Mouse (Mus musculus) spleen, adult 2 months (tissue): Measurements from ENCODE around the gene Tap1. TPM values are rescaled to one million over a fixed set of nuclear protein-coding genes. Genes with fewer than 3 reads are reported as not detected.

Source experiments
- DNase-seq, 2 experiments: peaks; one replicate each; pipeline versions ENCODE4 v3.0.0 to v3.0.0-alpha.2; 2012 to 2021; ENCODE audit warnings: low spot score in 2 of 2, low read depth in 1 of 2
- H3K27ac ChIP-seq: fragments of 200-500 bp; 2 replicates; pipeline ENCODE4 v1.5.1; 2012; ENCODE audit warnings: low read length, inconsistent platforms; ENCODE audit not compliant: insufficient read depth
- H3K27me3 ChIP-seq: fragments of 200-500 bp; 2 replicates; pipeline ENCODE4 v1.6.1; 2012; ENCODE audit warnings: mild to moderate bottlenecking, moderate library complexity, low read length, inconsistent platforms; ENCODE audit not compliant: control insufficient read depth, insufficient read depth
- H3K36me3 ChIP-seq: fragments of 200-500 bp; 2 replicates; pipeline ENCODE4 v1.6.1; 2012; ENCODE audit warnings: mild to moderate bottlenecking, low read length, inconsistent platforms; ENCODE audit not compliant: control insufficient read depth, insufficient read depth
- H3K4me1 ChIP-seq: fragments of 200-500 bp; 2 replicates; pipeline ENCODE4 v1.6.1; 2011; ENCODE audit warnings: inconsistent platforms; ENCODE audit not compliant: control insufficient read depth, insufficient read depth, insufficient read length
- H3K4me3 ChIP-seq: fragments of 200-500 bp; 2 replicates; pipeline ENCODE4 v1.5.1; 2011; ENCODE audit warnings: mild to moderate bottlenecking, inconsistent platforms; ENCODE audit not compliant: insufficient read depth, insufficient read length; ENCODE audit errors: extremely low read depth
- CTCF ChIP-seq: fragments of 200-500 bp; IDR thresholded peaks from 2 replicates; pipeline ENCODE4 v1.5.1; 2011; ENCODE audit warnings: mild to moderate bottlenecking, inconsistent platforms; ENCODE audit not compliant: insufficient read depth, insufficient read length, insufficient replicate concordance; ENCODE audit errors: extremely low read depth
- POLR2A ChIP-seq: fragments of 200-500 bp; IDR thresholded peaks from 2 replicates; pipeline ENCODE4 v1.6.1; 2011; ENCODE audit warnings: low read depth, low read length, inconsistent platforms
- WGBS: fragments of 180-500 bp; shearing (Covaris S2); methylation state at CpG from one replicate; pipeline ENCODE4 v1.1.7; 2018; 5-methylcytosine and 5-hydroxymethylcytosine counted together
- polyA plus RNA-seq: library from polyadenylated mRNA; depleted of rRNA; stranded (reverse); fragments of >200 nt; gene quantifications from 2 replicates; pipeline ENCODE4 v1.2.3, GENCODE M21; 2012

Gene Tap1
- polyA plus RNA-seq, 1 experiment, result 144 TPM

DNA sequence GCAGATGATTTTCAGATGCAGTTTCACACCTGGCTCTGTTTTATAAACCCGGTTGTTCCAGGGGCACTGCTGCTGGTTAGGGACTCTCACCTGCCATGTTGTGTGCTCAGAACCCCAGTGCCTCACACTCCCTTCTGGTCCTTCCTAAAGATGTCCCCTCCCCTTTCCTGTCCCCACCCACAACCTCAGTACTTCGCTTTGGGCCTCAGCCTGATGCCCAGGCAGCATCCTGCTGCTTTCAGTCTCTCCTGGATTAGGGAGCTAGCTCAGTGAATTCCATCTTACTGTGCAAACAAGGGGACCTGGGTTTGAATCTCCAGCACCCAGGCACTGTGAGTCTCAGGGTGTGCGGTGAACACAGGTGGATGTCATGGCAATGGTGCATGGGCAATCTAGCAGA lies 20.1 kb downstream of the Tap1 start:
- Histone ChIP-seq H3K27me3 (no peaks in the 10 kb centered on the region), H3K27ac (no peak overlapping the region), H3K4me3 (no peak overlapping the region), H3K36me3 (peaks cover 15% of the 10 kb centered on the region), H3K4me1 (peaks cover 39% of the 10 kb centered on the region)
- no peak for TF ChIP-seq CTCF
- no peak for TF ChIP-seq POLR2A
- peak in 1 of 2 experiments; percentile 32 for DNase-seq
- WGBS, result 44% methylated on average over 3 of the region's 3 CpGs

DNA sequence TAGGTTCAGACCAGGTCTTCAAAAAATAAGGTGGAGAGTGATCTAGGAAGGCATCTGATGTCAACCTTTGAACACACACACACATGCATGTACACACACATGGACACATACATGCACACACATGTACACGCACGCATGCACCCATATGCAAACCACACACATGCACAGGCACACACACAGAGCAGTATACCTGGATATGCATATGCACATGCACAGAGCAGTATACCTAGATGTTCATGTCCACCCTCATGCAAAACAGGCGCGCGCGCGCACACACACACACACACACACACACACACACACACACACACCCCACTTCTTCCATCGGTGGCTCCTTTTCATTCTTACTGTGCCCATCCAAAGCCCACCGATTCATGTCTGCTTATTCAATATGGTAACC lies 20.5 kb downstream of the Tap1 start:
- TF ChIP-seq CTCF (no peak), POLR2A (no peak)
- Histone ChIP-seq H3K36me3 (peaks cover 17% of the 10 kb centered on the region), H3K27me3 (no peaks in the 10 kb centered on the region), H3K4me1 (peaks cover 39% of the 10 kb centered on the region), H3K27ac (no peak overlapping the region), H3K4me3 (no peak overlapping the region)
- DNase-seq, result peak in 1 of 2 experiments; percentile 2
- 95% methylated on average over 9 of the region's 9 CpGs for WGBS

- DNase-seq, result peak in 1 of 2 experiments; percentile 2
- Histone ChIP-seq H3K4me3 (no peak overlapping the region), H3K27me3 (no peaks in the 10 kb centered on the region), H3K36me3 (peaks cover 21% of the 10 kb centered on the region), H3K4me1 (peaks cover 36% of the 10 kb centered on the region), H3K27ac (no peak overlapping the region)
- WGBS, result 66% methylated on average over 10 of the region's 10 CpGs
- TF ChIP-seq CTCF, result no peak
- no peak for TF ChIP-seq POLR2A
Measured at GRCm38 (mm10) chr17:34208421-34208820, 21.1 kb downstream of the Tap1 start.

DNA sequence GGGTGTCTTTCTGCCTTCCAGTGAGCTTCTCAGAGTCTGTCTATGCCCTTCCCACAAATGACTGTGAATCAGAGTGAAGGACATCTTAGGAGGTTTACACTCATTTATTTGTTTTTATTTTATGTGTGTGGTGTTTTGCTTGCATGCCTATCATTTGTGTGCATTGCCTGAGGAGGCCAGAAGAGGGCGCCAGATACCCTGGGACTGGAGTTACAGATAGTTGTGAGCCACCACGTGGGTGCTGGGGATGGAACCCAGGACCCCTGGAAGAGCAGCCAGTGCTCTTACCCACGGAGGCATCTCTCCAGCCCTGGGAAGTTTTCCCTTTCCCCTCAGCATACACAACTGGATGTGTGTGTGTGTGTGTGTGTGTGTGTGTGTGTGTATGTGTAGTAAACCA lies 22.3 kb downstream of the Tap1 start:
- 75% methylated on average over 3 of the region's 3 CpGs for WGBS
- TF ChIP-seq CTCF (peak; percentile 15; the same call in 1 of the 2 replicates), POLR2A (no peak)
- no peak for DNase-seq
- Histone ChIP-seq H3K4me1 (peaks cover 29% of the 10 kb centered on the region; the same call in 1 of the 2 replicates), H3K27ac (no peak overlapping the region), H3K4me3 (no peak overlapping the region), H3K36me3 (peaks cover 33% of the 10 kb centered on the region), H3K27me3 (no peaks in the 10 kb centered on the region)

- DNase-seq, result peak in 1 of 2 experiments; percentile 2
- TF ChIP-seq POLR2A (no peak), CTCF (no peak)
Measured at GRCm38 (mm10) chr17:34210599-34210998, 23.2 kb downstream of the Tap1 start.

DNA sequence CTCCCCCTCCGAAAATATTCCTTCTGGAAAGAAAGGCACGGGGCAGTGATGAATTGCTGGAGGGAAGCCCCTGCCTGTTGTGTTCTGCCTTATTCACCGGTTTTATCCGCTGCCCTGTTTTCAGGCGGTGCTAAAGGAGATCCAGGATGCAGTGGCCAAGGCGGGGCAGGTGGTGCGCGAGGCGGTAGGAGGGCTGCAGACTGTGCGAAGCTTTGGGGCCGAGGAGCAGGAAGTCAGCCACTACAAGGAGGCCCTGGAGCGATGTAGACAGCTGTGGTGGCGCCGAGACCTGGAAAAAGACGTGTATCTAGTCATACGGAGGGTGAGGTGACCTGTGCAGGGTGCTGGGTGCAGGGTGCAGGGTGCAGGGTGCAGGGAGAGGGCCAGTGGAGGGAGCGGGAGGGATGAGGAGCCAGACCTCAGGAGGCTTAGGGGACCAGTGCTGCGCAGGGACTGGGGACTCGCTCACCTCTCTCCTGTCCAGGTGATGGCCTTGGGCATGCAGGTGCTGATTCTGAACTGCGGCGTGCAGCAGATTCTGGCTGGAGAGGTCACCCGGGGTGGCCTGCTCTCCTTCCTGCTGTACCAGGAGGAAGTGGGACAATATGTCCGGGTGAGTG lies 24.5 kb downstream of the Tap1 start:
- no peak for TF ChIP-seq POLR2A
- no peak for TF ChIP-seq CTCF
- Histone ChIP-seq H3K4me1 (peaks cover 22% of the 10 kb centered on the region; the same call in 1 of the 2 replicates), H3K27me3 (no peaks in the 10 kb centered on the region), H3K4me3 (no peak overlapping the region), H3K36me3 (peaks cover 45% of the 10 kb centered on the region), H3K27ac (no peak overlapping the region)
- DNase-seq, result peak in 1 of 2 experiments; percentile 38
- 34% methylated on average over 23 of the region's 23 CpGs for WGBS

More at GRCm38 (mm10) chr17:34210599-34210998, 23.2 kb downstream of the Tap1 start:
- Histone ChIP-seq H3K36me3 (peaks cover 39% of the 10 kb centered on the region), H3K27me3 (no peaks in the 10 kb centered on the region), H3K27ac (peak overlapping the region; percentile 48), H3K4me3 (no peak overlapping the region), H3K4me1 (peaks cover 27% of the 10 kb centered on the region; the same call in 1 of the 2 replicates)
- 10% methylated on average over 3 of the region's 3 CpGs for WGBS

DNA sequence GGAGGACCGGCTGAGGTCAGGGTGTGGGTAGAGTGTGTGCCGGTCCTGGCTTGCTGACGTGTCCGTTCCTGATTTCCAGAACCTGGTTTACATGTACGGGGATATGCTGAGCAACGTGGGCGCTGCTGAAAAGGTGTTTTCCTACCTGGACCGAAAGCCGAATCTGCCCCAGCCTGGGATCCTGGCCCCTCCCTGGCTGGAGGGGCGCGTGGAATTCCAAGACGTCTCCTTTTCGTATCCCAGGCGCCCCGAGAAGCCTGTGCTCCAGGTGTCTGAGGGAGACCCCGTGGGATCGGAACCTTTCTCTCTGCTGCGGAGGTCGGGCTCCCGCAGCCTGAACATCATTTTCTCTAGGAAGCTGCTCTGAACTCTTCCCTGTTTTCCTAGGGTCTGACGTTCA lies 26.6 kb downstream of the Tap1 start:
- H3K4me1 ChIP-seq, result peaks cover 15% of the 10 kb centered on the region; the same call in 1 of the 2 replicates
- 96% methylated on average over 21 of the region's 21 CpGs for whole genome bisulfite sequencing

More for the DNA sequence above, 26.6 kb downstream of the Tap1 start:
- TF ChIP-seq CTCF, result no peak
- no peak for TF ChIP-seq POLR2A
- H3K36me3 ChIP-seq, result peaks cover 54% of the 10 kb centered on the region
- peak in 1 of 2 experiments; percentile 2 for DNase-seq
- H3K27me3 ChIP-seq, result no peaks in the 10 kb centered on the region
- no peak overlapping the region for H3K27ac ChIP-seq
- H3K4me3 ChIP-seq, result no peak overlapping the region
